Mouse (Mus musculus) stomach, postnatal 0 days (tissue): ENCODE data around the gene Ust.

ENCODE experiments used
- CTCF ChIP-seq: IDR thresholded peaks from 2 replicates; pipeline ENCODE4 v1.5.1; 2016; ENCODE audit warnings: antibody characterized with exemption, low read depth, mild to moderate bottlenecking, moderate library complexity
- EP300 ChIP-seq: optimal IDR thresholded peaks from 2 replicates; pipeline ENCODE3; 2016; ENCODE audit warnings: antibody characterized with exemption

DNA sequence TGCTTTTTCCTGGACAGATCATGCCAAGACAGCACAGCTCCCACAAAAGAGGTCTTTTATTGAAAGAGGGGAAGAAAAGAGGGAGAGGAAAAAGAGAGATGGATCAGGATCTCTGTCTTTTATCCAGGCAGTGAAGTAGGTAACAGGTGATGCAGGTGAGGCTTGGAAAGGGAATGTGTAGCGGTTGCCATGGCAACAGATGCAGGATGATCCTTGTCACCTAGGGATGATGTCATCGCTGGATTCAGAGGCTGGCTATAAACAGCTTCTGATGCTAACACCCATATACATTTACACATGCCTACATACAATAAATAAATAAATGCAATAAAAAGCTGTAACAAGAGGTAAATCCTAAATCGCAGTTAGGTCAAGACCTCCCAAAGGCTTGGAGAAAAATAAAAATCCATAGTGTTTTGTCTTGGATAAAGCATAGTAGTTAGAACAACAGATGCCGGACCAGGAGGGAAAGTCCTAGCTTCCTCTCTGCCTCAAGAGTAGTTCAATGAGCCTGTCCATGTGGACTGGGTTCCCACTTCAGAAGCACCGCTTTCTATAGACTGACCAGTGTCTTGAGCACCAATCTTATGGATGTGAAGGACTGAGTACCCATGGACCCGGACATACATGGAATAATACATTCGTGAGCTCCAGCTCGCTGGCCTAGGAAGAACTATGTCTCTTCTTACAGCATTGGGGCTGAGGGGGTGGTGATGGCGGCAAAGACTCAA, 319.4 kb downstream of the Ust start:
- TF ChIP-seq CTCF (no peak), EP300 (no peak)
